Mouse (Mus musculus) cortical plate, adult 2 months (tissue): ENCODE data around the gene Zfp60.

Experiments
- CTCF ChIP-seq: fragments of 200-500 bp; IDR thresholded peaks from 2 replicates; pipeline ENCODE4 v1.5.1; 2011; ENCODE audit warnings: mild to moderate bottlenecking, control low read depth, low read length; ENCODE audit not compliant: insufficient read depth; ENCODE audit errors: extremely low read depth
- POLR2A ChIP-seq: fragments of 200-500 bp; IDR thresholded peaks from 2 replicates; pipeline ENCODE4 v1.6.1; 2011; ENCODE audit warnings: mild to moderate bottlenecking, low read length, control low read depth; ENCODE audit not compliant: insufficient read depth; ENCODE audit errors: extremely low read depth

DNA sequence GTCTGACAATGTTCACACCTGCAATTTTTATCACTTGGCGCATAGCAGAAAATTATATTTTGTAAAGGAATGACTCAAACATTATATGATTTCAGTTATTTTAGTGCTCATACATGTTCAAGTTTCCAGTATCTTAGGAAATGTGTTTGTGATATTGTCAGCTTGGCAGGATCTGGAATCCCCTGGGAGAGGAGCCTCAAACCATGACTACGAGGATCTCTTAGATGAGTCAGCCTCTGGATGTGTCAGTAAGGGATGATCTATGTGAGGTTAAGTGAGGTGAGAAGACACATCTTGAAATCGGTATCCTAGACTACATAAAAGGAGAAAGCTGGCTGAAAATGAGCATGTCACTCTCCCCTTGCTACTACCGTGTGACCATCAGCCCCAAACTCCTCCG, 58.1 kb downstream of the Zfp60 start:
- TF ChIP-seq CTCF (no peak), POLR2A (no peak)
